Mouse (Mus musculus): ENCODE measurements around the gene Dffb.

DNA sequence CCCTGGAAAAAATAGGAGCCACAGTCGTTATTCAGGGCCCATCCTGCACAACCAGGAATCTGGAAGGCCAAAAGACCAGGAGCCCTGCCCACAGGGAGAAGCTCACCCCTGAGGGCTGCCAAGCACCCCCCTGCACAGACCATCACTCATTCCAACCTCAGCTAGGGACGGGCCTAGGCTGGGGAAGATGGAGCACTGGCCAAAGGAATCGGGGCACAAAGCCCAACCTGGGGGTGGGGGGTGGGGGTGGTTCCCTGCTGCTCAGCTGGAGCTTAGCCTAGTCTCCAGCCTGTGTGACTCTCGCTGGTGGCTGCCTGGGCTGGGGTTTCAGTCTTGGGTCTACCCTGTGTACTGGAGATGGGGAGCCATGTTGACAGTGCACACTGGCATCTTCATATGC is 47.9 kb upstream of the Dffb start:
- no peak for TF ChIP-seq CTCF (conservative IDR thresholded peaks at IDR 0.05; ENCODE audit: low read length)
- no peak for TF ChIP-seq NANOG (IDR thresholded peaks at IDR 0.05; ENCODE audit: borderline replicate concordance, low read length)
- TF ChIP-seq POU5F1 (IDR thresholded peaks at IDR 0.05; ENCODE audit: borderline replicate concordance, low read length): no peak

Measured in E14TG2a.4 (cell line).